Mouse (Mus musculus) stomach, postnatal 0 days (tissue): ENCODE data around the gene Syt14. TPM values are rescaled to one million over a fixed set of nuclear protein-coding genes. Genes with fewer than 3 reads are reported as not detected.

ENCODE experiments used
- ATAC-seq: fragments of 200-750 bp; cut with Nextera tagmentation; 2 replicates; pipeline ENCODE4 v1.8.0; 2017; ENCODE audit not compliant: low FRiP score, low TSS enrichment
- DNase-seq: peaks from one replicate; pipeline ENCODE4 v3.0.0-alpha.2; 2016; ENCODE audit warnings: low spot score
- H3K27ac ChIP-seq: fragments of 300-500 bp; sonication (generic); replicated peaks from 2 replicates; pipeline ENCODE4 v1.5.1; 2014; ENCODE audit warnings: mild to moderate bottlenecking, control low read depth
- H3K27me3 ChIP-seq: fragments of 300-500 bp; sonication (generic); 2 replicates; pipeline ENCODE4 v1.6.1; 2014; ENCODE audit warnings: low read length; ENCODE audit not compliant: control insufficient read depth, insufficient read depth
- H3K36me3 ChIP-seq: fragments of 300-500 bp; sonication (generic); 2 replicates; pipeline ENCODE4 v1.6.1; 2014; ENCODE audit warnings: low read length, mixed read lengths; ENCODE audit not compliant: control insufficient read depth, insufficient read depth
- H3K4me1 ChIP-seq: fragments of 300-500 bp; sonication (generic); replicated peaks from 2 replicates; pipeline ENCODE4 v1.6.1; 2014; ENCODE audit warnings: antibody characterized with exemption; ENCODE audit not compliant: control insufficient read depth, insufficient read depth
- H3K4me2 ChIP-seq: fragments of 300-500 bp; sonication (generic); replicated peaks from 2 replicates; pipeline ENCODE4 v1.6.1; 2014; ENCODE audit warnings: low read depth, mild to moderate bottlenecking, control low read depth, moderate library complexity
- H3K4me3 ChIP-seq: fragments of 300-500 bp; sonication (generic); 2 replicates; pipeline ENCODE4 v1.5.1; 2014; ENCODE audit warnings: low read depth, low read length, control low read depth
- H3K9ac ChIP-seq: fragments of 300-500 bp; sonication (generic); 2 replicates; pipeline ENCODE4 v1.6.1; 2014; ENCODE audit warnings: mild to moderate bottlenecking, low read length, control low read depth, mixed read lengths
- H3K9me3 ChIP-seq: fragments of 300-500 bp; sonication (generic); 2 replicates; pipeline ENCODE4 v1.6.1; 2016; ENCODE audit warnings: low read length; ENCODE audit not compliant: control insufficient read depth
- CTCF ChIP-seq: IDR thresholded peaks from 2 replicates; pipeline ENCODE4 v1.5.1; 2016; ENCODE audit warnings: antibody characterized with exemption, low read depth, mild to moderate bottlenecking, moderate library complexity
- EP300 ChIP-seq: optimal IDR thresholded peaks from 2 replicates; pipeline ENCODE3; 2016; ENCODE audit warnings: antibody characterized with exemption
- WGBS: fragments of 180-500 bp; shearing (Covaris S2); extraction: QIAGEN DNeasy Blood & Tissue Kit; methylation state at CpG from one replicate; pipeline ENCODE4 v1.1.7; 2014; 5-methylcytosine and 5-hydroxymethylcytosine counted together
- polyA plus RNA-seq: library from polyadenylated mRNA; unstranded; fragments of >200 nt; fragmentation: Nextera tagmentation; extraction: Ambion mirVana; gene quantifications from 2 replicates; pipeline ENCODE4 v1.2.1, GENCODE M21; 2015

Gene Syt14
- polyA plus RNA-seq, 1 experiment from 2014 or later = 0.17 TPM

DNA sequence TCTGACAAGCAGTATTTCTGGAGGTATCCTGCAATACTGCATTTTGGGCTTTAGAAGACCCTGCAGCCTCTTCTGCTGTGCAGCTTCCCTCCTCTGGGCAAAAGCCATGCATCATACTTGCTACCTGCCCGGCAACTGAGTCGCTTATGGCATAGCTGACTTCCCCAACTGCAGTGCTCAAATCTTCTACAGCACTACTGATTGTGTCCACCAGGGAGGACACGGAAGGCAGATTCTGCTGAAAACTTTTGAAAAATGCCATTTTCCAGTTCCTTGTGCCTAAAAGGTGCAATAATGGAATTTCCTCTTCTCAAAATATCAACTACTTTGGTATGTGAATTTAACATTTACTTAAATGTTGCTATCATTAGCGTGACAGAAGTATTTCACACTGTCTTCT lies 51.2 kb downstream of the Syt14 start:
- no peak for ATAC-seq
- H3K4me2 ChIP-seq = no peak overlapping the region
- no peak overlapping the region for H3K27ac ChIP-seq
- no peaks in the 10 kb centered on the region for H3K27me3 ChIP-seq
- no peak overlapping the region for H3K9ac ChIP-seq
- H3K4me3 ChIP-seq = no peak overlapping the region
- WGBS = 79% methylated on average over 4 of the region's 4 CpGs
- no peaks in the 10 kb centered on the region for H3K9me3 ChIP-seq
- DNase-seq = no peak
- H3K4me1 ChIP-seq = no peaks in the 10 kb centered on the region
- no peaks in the 10 kb centered on the region for H3K36me3 ChIP-seq
- peak; percentile 16; the same call in 1 of the 2 replicates for TF ChIP-seq CTCF
- TF ChIP-seq EP300 = no peak

DNA sequence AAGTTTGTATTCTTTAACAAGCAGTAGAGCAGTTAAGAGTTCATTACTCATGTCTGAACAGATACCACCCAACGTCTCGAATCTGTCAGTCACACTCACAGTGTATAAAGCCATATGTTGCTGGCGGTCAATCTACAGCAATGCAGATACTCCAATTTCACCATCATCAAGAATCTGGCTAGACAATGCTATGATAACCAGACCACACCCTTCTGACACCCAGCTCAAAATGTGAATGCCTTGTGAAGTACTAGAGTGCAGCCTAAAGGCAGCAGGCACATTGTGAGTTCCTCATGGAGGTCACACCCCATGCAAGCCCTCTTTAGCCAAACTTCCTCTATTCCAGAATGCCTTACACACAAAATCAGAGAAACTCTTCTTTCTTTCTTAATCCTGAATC lies 53.9 kb downstream of the Syt14 start:
- H3K9ac ChIP-seq = no peak overlapping the region
- 87% methylated on average over 3 of the region's 3 CpGs for WGBS
- TF ChIP-seq CTCF (no peak), EP300 (no peak)

DNA sequence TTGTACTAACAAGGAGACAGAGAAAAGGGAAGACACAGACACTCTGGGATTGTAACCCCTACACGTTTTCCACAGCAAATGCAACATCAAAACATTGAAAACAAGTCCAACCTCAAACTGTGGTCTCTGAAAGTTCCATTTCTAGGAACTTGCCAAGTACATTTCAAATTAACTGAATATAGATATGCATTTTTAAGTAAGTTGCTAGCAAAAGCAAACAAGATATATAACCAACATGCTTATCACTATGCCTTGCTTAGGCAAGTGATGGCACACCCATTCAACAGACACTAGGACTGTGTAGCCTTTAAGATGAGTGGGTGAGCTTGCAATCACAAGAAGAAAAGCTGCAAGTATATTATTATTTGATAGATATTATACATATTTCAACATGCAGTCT lies 54.5 kb downstream of the Syt14 start:
- no peak for ATAC-seq
- TF ChIP-seq EP300 = no peak
- TF ChIP-seq CTCF = no peak
- no peak overlapping the region for H3K27ac ChIP-seq
- H3K4me2 ChIP-seq = no peak overlapping the region
- no peak overlapping the region for H3K9ac ChIP-seq
- no peaks in the 10 kb centered on the region for H3K27me3 ChIP-seq
- H3K36me3 ChIP-seq = no peaks in the 10 kb centered on the region
- no peak for DNase-seq
- no peaks in the 10 kb centered on the region for H3K9me3 ChIP-seq
- no peak overlapping the region for H3K4me3 ChIP-seq
- 67% methylated on average over 1 of the region's 1 CpGs for WGBS
- no peaks in the 10 kb centered on the region for H3K4me1 ChIP-seq

More for the DNA sequence above, 53.9 kb downstream of the Syt14 start:
- Histone ChIP-seq H3K4me2 (no peak overlapping the region), H3K27ac (no peak overlapping the region), H3K27me3 (no peaks in the 10 kb centered on the region), H3K4me1 (no peaks in the 10 kb centered on the region), H3K9me3 (no peaks in the 10 kb centered on the region), H3K36me3 (no peaks in the 10 kb centered on the region), H3K4me3 (no peak overlapping the region)
- ATAC-seq = no peak
- DNase-seq = no peak

DNA sequence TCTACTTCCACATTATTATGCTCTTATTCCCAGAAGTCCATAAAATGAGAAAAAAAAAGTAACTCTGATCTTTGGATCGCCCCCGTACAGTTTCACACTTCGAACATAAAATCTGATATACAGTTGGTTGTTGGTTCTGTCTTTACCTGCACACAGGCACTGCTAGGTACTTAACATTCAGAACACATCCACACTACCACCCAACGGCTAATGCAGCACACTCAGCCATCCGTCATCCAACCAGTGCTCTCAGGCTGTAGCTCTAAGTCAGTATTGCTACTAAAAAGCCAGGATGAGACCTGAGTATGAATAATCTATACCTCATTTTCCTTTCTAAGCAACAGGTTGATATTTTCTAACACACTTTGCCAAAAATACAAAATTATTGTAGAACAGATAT lies 73.3 kb downstream of the Syt14 start:
- H3K4me2 ChIP-seq = no peak overlapping the region
- no peak overlapping the region for H3K4me3 ChIP-seq
- no peaks in the 10 kb centered on the region for H3K4me1 ChIP-seq
- no peak overlapping the region for H3K9ac ChIP-seq
- DNase-seq (no peak), ATAC-seq (no peak)
- no peak for TF ChIP-seq EP300
- TF ChIP-seq CTCF = no peak
- no peaks in the 10 kb centered on the region for H3K36me3 ChIP-seq
- no peak overlapping the region for H3K27ac ChIP-seq
- no peaks in the 10 kb centered on the region for H3K9me3 ChIP-seq
- no peaks in the 10 kb centered on the region for H3K27me3 ChIP-seq
- WGBS = 88% methylated on average over 5 of the region's 5 CpGs

DNA sequence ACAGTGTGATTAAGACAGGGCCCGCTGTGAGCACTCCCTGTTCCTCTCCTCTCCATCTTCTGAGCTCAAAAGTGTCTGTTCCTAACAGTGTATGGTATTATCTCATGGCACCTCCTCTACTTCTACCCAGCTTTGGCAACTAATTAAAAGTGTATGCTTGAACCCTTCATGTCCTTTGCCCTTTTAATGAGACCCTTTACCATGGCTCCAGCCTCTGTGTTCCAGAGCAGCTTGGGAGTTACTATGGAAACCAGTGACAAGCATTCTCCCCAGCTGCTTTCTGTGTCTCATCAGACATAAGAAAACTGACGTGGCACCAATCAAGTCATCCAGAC lies 87.8 kb downstream of the Syt14 start:
- Histone ChIP-seq H3K27ac (no peak overlapping the region), H3K36me3 (no peaks in the 10 kb centered on the region), H3K9me3 (no peaks in the 10 kb centered on the region), H3K9ac (no peak overlapping the region), H3K4me1 (no peaks in the 10 kb centered on the region), H3K27me3 (no peaks in the 10 kb centered on the region), H3K4me2 (no peak overlapping the region), H3K4me3 (no peak overlapping the region)
- 58% methylated on average over 2 of the region's 2 CpGs for WGBS
- ATAC-seq = no peak
- TF ChIP-seq EP300 = no peak
- TF ChIP-seq CTCF = no peak
- no peak for DNase-seq

DNA sequence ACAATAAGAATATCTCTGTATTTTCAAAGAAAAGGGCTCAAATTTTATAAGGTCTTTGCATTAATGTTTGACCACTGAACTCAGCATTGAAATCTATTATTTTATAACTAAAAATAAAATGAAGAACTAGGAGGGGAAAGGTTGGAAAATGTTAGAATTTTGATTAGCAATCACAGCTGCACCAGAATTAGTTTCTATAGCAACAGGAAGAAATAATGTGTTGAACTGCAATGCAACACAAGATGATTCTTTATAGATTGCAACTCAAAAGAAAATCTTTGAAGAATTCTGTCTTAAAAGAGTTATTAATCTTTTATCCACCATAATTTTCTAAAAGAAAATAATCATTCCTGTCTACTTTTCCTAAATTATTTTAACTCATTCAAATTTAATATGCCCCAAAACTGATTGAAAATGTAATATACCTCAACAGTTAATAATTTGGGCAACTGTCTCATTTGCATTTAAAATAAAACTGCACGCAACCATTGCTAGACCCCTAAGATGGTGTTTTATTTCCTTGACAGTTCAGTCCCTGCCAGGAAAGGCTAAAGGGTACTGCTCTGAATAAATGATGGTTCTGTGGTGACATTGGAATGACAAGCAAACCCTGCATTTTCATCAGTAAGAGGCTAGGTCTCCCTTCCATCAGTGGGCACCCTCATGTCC lies 88.3 kb downstream of the Syt14 start:
- TF ChIP-seq CTCF = no peak
- TF ChIP-seq EP300 = no peak
- Histone ChIP-seq H3K36me3 (no peaks in the 10 kb centered on the region), H3K9ac (no peak overlapping the region), H3K4me1 (no peaks in the 10 kb centered on the region), H3K27ac (no peak overlapping the region), H3K4me3 (no peak overlapping the region), H3K4me2 (no peak overlapping the region), H3K9me3 (no peaks in the 10 kb centered on the region), H3K27me3 (no peaks in the 10 kb centered on the region)
- ATAC-seq (no peak), DNase-seq (no peak)
- 84% methylated on average over 1 of the region's 1 CpGs for WGBS
